Mouse (Mus musculus): Measurements from ENCODE around the gene Ptchd1. TPM values are rescaled to one million over a fixed set of nuclear protein-coding genes. Genes with fewer than 3 reads are reported as not detected.

Gene Ptchd1
- total RNA-seq (2023) = 1 to 10 TPM; 1.6 to 2.9 TPM

GRCm38 (mm10) chrX:155623701-155624281 is at the start of gene Ptchd1:
Ptchd1 (minus strand) TSS chrX:155623814.

GRCm38 (mm10) chrX:155624341-155624841 is 777 bp upstream of the Ptchd1 start, which contains the start of gene Gm15155:
Gm15155 (plus strand) TSS chrX:155624741.

Other genes with a start within 250 kb of the Ptchd1 start
- not detected for gene Gm15155, start 927 bp upstream of the Ptchd1 start, total RNA-seq (2023)

Measured in monocyte, adult 59 days (primary cell).